Mouse (Mus musculus): Measurements from ENCODE around the gene Insm1. TPM values are rescaled to one million over a fixed set of nuclear protein-coding genes. Genes with fewer than 3 reads are reported as not detected.
A peak's percentile ranks its signal among the peaks of the same experiment; 100 is the strongest.

Insm1 gene
- not detected in 2 replicates for polyA plus RNA-seq (2015; fragmentation: Nextera tagmentation; extraction: Ambion mirVana)

DNA sequence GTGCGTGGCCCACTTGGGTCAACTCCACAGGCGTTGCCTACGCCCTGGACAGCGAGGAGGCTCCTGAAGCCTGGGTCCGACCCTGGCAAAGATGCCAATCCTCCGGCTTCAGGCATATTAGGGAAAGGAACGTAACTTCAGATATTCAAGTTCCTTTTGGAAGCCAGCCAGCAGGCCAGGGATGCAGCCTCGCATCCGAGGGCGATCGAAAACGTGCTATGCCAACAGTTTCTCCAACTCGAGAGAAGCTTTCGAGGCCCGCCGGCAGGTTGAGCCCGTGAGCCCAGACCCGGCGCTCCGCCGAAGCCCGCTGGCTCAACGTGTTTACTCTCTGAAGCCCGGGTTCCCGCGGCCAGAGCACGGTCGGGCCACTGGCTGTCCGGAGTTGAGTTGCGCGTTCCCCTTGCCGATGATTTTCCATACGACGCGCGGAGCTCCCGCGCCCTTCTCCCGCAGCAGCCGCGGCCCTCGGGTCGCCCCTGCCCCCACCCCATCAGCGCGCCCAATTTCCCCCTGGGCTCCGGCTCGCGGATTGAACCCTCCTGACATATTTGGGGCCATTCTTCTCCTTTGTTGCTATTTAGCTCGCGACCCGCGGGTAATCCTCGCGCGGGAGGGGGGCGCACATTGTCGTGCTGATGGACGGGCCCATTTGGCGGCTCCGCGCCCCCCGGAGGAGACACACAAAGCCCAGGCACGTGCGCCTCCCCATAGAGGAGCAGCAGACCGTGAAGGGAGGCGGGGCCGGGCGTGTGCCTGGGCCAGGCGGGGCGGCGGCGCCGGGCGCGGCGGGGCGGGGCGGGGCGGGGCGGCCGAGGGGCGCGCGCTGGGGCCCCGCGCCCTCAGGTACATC, at the start of gene Insm1:
Gene Insm1 (plus strand): TSS at position 846 of the 853 bp plus-strand sequence.
- no peak within 1 kb of the TSS for H3K9ac ChIP-seq (ENCODE audit: low read depth, low read length)
- H3K4me1 ChIP-seq (replicated peaks; ENCODE audit: insufficient read depth, low read length) = peaks cover 31% of the 10 kb centered on the region
- peak within 1 kb of the TSS; percentile 87 for H3K4me2 ChIP-seq (ENCODE audit: low read length)
- under 1% methylated on average over 79 of the region's 86 CpGs for WGBS
- H3K27ac ChIP-seq = no peak within 1 kb of the TSS
- peak within 1 kb of the TSS; percentile 40 for H3K4me3 ChIP-seq (replicated peaks; ENCODE audit: low read depth, low read length)
- peaks cover 83% of the 10 kb centered on the region for H3K27me3 ChIP-seq (ENCODE audit: insufficient read depth, low read length)
- H3K36me3 ChIP-seq (ENCODE audit: insufficient read depth, low read length) = no peaks in the 10 kb centered on the region
- no peaks in the 10 kb centered on the region for H3K9me3 ChIP-seq (replicated peaks; ENCODE audit: low read length)
- no peak for TF ChIP-seq CTCF (IDR thresholded peaks at IDR 0.05; ENCODE audit: low read depth)
- ATAC-seq (replicated peaks; ENCODE audit: low FRiP score, low read depth) (peak; percentile 29; the same call in 1 of the 2 replicates), DNase-seq (ENCODE audit: low spot score) (peak; percentile 37)

DNA sequence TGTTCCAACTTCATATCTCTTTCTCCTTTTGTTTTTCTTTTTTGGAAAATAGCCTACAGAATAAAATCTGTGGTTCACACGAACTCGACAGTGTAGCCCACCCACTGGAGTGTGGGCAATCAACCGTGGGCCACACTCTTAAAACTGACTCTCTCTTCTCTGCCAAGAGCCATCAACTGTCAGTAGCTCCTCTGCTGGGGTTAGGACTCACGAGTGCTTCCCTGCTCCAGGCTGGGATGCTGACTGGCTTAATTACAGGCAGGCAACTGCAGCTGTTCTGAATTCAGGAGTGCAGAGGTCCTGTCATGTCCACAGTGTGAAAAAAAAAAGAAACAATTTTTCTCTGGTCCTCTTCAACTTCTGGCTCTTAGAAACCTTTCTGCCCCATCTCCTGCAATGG, 49.6 kb upstream of the Insm1 start:
- ATAC-seq (replicated peaks; ENCODE audit: low FRiP score, low read depth) (no peak), DNase-seq (ENCODE audit: low spot score) (no peak)
- no peak overlapping the region for H3K4me3 ChIP-seq (replicated peaks; ENCODE audit: low read depth, low read length)
- no peaks in the 10 kb centered on the region for H3K4me1 ChIP-seq (replicated peaks; ENCODE audit: insufficient read depth, low read length)
- 32% methylated on average over 4 of the region's 4 CpGs for WGBS
- H3K9ac ChIP-seq (ENCODE audit: low read depth, low read length) = no peak overlapping the region
- H3K9me3 ChIP-seq (replicated peaks; ENCODE audit: low read length) = no peaks in the 10 kb centered on the region
- no peaks in the 10 kb centered on the region for H3K36me3 ChIP-seq (ENCODE audit: insufficient read depth, low read length)
- no peak for TF ChIP-seq CTCF (IDR thresholded peaks at IDR 0.05; ENCODE audit: low read depth)
- H3K27me3 ChIP-seq (ENCODE audit: insufficient read depth, low read length) = no peaks in the 10 kb centered on the region
- no peak overlapping the region for H3K27ac ChIP-seq
- no peak overlapping the region for H3K4me2 ChIP-seq (ENCODE audit: low read length)

DNA sequence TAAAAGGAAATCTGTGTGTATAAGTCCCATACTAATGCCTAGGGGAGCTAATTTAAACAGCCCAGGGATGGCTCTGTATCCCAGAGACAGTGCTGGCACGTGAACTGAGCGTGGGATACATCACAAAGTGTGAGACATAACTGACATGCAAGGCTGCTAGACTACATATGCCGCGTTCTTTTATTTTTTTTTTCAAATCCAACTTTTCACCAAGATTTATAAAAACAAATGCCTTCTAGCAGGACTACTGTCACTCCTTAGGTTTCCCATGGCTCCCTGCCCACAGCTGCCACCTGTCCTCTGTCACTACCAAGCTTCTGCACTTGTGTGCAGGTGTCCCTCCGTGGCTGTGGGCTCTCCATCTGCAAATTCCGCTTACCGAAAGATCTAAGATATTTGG, 47.5 kb upstream of the Insm1 start:
- 84% methylated on average over 7 of the region's 7 CpGs for WGBS
- no peak for TF ChIP-seq CTCF (IDR thresholded peaks at IDR 0.05; ENCODE audit: low read depth)
- Histone ChIP-seq H3K36me3 (ENCODE audit: insufficient read depth, low read length) (no peaks in the 10 kb centered on the region), H3K27me3 (ENCODE audit: insufficient read depth, low read length) (no peaks in the 10 kb centered on the region), H3K4me3 (replicated peaks; ENCODE audit: low read depth, low read length) (no peak overlapping the region), H3K4me1 (replicated peaks; ENCODE audit: insufficient read depth, low read length) (no peaks in the 10 kb centered on the region), H3K9ac (ENCODE audit: low read depth, low read length) (no peak overlapping the region), H3K4me2 (ENCODE audit: low read length) (no peak overlapping the region), H3K27ac (no peak overlapping the region), H3K9me3 (replicated peaks; ENCODE audit: low read length) (no peaks in the 10 kb centered on the region)
- DNase-seq (ENCODE audit: low spot score) = no peak
- no peak for ATAC-seq (replicated peaks; ENCODE audit: low FRiP score, low read depth)

DNA sequence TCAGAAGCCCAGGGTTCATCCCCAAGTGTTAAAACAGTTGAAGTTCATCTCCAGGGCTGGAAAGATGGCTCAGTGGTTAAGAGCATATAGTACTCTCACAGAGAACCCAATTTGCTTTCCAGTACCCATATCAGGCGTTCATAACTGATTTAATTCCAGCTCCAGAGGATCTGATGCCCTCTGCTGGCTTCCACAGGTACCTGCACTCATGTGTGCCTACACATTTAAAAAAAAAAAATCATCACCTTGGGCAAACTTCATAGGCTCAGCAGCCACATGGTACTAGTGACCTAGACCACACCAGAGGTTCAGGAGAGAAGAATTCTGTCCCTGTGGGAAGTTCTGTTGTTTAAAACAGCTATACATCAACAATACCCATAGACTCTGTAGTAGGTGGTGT, 43.0 kb upstream of the Insm1 start:
- H3K36me3 ChIP-seq (ENCODE audit: insufficient read depth, low read length) = no peaks in the 10 kb centered on the region
- 89% methylated on average over 1 of the region's 1 CpGs for WGBS
- DNase-seq (ENCODE audit: low spot score) (no peak), ATAC-seq (replicated peaks; ENCODE audit: low FRiP score, low read depth) (no peak)
- no peaks in the 10 kb centered on the region for H3K4me1 ChIP-seq (replicated peaks; ENCODE audit: insufficient read depth, low read length)
- no peak overlapping the region for H3K27ac ChIP-seq
- no peaks in the 10 kb centered on the region for H3K9me3 ChIP-seq (replicated peaks; ENCODE audit: low read length)
- no peak for TF ChIP-seq CTCF (IDR thresholded peaks at IDR 0.05; ENCODE audit: low read depth)
- H3K4me2 ChIP-seq (ENCODE audit: low read length) = no peak overlapping the region
- no peak overlapping the region for H3K9ac ChIP-seq (ENCODE audit: low read depth, low read length)
- no peak overlapping the region for H3K4me3 ChIP-seq (replicated peaks; ENCODE audit: low read depth, low read length)
- H3K27me3 ChIP-seq (ENCODE audit: insufficient read depth, low read length) = no peaks in the 10 kb centered on the region

DNA sequence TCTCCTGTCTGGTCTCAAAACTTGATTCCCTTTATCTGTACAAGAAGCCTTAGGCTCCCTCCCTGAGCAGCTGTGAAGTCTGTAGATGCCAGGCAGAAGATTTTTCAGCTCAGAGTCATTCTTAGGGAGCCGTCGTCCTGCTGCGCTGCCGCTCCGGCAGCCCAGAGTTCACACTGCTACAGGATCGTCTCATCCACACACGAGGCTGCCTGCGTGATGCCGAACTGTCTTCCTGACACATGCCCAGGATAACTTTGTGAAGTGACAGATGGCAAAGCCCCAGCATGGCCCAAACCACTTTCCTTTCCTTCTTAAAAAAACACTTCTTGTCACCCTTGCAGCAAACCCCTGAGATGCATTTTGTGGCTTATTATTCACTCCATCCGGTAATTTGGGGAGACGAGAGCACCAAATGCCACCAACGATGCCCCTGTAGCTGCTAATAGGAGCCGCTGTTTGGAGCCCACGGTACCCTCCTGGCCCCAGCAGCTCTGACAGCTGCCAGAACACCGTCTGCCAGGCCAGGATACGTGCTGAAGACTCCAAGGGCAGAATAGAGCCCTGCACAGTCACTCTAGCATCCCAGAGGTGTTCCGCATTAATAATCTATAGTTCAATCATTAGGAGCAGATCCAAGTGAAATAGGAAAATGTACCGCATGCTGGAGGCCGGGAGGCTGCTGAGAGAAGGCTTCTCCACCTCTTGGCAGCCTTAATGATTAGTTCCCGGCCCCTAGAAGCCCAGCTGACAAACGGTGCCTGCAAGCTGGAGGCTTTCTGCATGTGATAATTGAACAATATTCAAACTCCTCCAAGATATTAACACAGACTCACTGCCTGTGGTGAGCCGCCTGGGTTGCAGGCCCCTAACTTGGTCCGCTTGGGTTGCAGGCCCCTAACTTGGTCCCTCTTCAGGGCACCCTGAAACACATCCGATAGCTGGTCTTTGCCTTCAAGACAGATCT, 37.6 kb upstream of the Insm1 start:
- no peak overlapping the region for H3K27ac ChIP-seq
- 72% methylated on average over 24 of the region's 24 CpGs for WGBS
- no peak overlapping the region for H3K9ac ChIP-seq (ENCODE audit: low read depth, low read length)
- no peak for ATAC-seq (replicated peaks; ENCODE audit: low FRiP score, low read depth)
- H3K9me3 ChIP-seq (replicated peaks; ENCODE audit: low read length) = no peaks in the 10 kb centered on the region
- no peaks in the 10 kb centered on the region for H3K36me3 ChIP-seq (ENCODE audit: insufficient read depth, low read length)
- no peak for TF ChIP-seq CTCF (IDR thresholded peaks at IDR 0.05; ENCODE audit: low read depth)
- H3K27me3 ChIP-seq (ENCODE audit: insufficient read depth, low read length) = no peaks in the 10 kb centered on the region
- no peak for DNase-seq (ENCODE audit: low spot score)
- no peak overlapping the region for H3K4me3 ChIP-seq (replicated peaks; ENCODE audit: low read depth, low read length)
- no peak overlapping the region for H3K4me2 ChIP-seq (ENCODE audit: low read length)
- no peaks in the 10 kb centered on the region for H3K4me1 ChIP-seq (replicated peaks; ENCODE audit: insufficient read depth, low read length)

DNA sequence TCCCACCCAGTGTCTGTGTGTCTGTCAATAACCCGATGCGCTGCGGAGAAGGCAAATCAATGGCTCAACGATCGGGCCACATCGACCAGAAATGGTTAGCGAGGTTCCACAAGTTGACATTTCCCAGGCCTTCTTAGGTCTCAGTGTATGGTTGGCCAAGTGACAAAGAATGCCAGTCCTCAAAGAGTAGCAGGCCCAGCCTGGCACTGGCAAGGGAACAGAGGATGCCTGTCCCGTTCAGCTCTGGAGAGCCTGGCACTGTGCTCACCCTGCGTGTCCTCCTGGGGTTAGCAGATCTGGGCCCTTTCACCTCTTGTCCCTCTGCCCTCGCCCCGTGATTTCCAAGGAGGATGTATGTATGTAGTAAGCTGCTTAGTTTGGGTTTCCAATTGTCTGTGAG, 25.6 kb upstream of the Insm1 start:
- DNase-seq (ENCODE audit: low spot score) (no peak), ATAC-seq (replicated peaks; ENCODE audit: low FRiP score, low read depth) (no peak)
- WGBS = 90% methylated on average over 11 of the region's 11 CpGs
- no peak overlapping the region for H3K4me3 ChIP-seq (replicated peaks; ENCODE audit: low read depth, low read length)
- TF ChIP-seq CTCF (IDR thresholded peaks at IDR 0.05; ENCODE audit: low read depth) = no peak
- no peaks in the 10 kb centered on the region for H3K27me3 ChIP-seq (ENCODE audit: insufficient read depth, low read length)
- H3K9ac ChIP-seq (ENCODE audit: low read depth, low read length) = no peak overlapping the region
- H3K4me2 ChIP-seq (ENCODE audit: low read length) = no peak overlapping the region
- H3K27ac ChIP-seq = no peak overlapping the region
- H3K9me3 ChIP-seq (replicated peaks; ENCODE audit: low read length) = no peaks in the 10 kb centered on the region
- no peaks in the 10 kb centered on the region for H3K36me3 ChIP-seq (ENCODE audit: insufficient read depth, low read length)
- H3K4me1 ChIP-seq (replicated peaks; ENCODE audit: insufficient read depth, low read length) = no peaks in the 10 kb centered on the region

Data from kidney, postnatal 0 days (tissue).